Mouse (Mus musculus) layer of hippocampus, adult 11-12 months (tissue): ENCODE results near the gene Edil3.
"Not testable (repeated sequence)": the region's sequence is repeated elsewhere in the genome, so short reads cannot be mapped to it uniquely, and the experiment has no call there.

Experiments used
- DNase-seq: peaks from one replicate; pipeline ENCODE4 v3.0.0; 2022; ENCODE audit warnings: low spot score

Edil3 gene

GRCm38 (mm10) chr13:88972355-88972754, 151.1 kb downstream of the Edil3 start:
- DNase-seq: no peak

- DNase-seq: no peak
Observed at GRCm38 (mm10) chr13:89007696-89008427, 186.6 kb downstream of the Edil3 start.

DNA sequence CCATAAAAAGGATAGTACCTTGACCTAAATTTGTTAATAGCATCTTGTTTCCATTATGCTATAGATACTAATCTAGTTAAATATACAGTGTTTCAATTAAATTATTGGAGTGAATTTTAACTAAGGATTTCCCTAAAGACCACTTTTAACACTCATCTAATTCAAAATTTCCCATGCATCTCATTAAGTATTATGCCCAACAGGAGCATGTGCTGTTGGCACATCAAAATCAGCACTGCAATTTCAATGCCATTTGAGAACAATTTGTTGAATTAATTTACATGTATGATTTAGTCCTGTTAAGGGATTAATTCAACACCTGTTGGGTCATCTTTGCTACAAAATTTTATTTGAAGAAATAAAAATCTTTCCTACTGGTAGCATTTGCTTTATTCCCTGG, 191.2 kb downstream of the Edil3 start:
- DNase-seq: no peak

DNA sequence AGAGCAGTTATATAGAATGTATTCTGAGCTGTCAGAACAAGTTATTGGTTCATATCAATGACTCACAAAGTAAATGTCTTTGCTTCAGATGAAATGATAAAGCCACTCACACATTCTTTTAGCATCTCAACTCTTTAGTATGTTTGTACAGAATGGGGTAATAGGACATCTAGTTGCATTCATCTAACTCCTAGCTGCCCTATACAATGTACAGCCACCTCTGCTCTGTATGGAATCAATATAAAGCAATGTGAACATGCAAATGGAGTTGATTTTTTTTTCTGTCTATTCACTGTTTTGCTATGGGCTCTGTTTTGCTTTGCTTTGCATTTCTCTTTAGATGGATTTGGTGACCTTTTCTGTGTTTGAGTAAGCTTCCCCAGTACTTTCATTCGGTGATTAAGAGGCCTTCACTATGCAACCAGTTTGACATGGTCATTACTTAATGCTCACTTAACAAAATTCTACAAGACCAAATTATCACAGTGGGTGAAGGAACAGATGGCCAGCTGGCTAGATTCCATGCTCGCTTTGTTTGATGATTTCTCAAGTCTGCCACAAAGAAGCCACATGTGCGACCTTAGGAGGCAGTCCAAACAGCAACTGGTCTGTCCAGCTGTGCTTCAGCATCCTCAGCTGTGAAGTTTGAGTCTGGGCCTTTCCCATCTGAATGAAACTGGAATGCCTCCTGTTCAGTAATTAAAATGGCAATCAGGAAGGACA, 208.7 kb downstream of the Edil3 start:
- DNase-seq: peak; percentile 20

- no peak for DNase-seq
Observed at GRCm38 (mm10) chr13:89035711-89036110, 214.4 kb downstream of the Edil3 start.

- no peak for DNase-seq
Observed at GRCm38 (mm10) chr13:89041495-89041894, 220.2 kb downstream of the Edil3 start.

DNA sequence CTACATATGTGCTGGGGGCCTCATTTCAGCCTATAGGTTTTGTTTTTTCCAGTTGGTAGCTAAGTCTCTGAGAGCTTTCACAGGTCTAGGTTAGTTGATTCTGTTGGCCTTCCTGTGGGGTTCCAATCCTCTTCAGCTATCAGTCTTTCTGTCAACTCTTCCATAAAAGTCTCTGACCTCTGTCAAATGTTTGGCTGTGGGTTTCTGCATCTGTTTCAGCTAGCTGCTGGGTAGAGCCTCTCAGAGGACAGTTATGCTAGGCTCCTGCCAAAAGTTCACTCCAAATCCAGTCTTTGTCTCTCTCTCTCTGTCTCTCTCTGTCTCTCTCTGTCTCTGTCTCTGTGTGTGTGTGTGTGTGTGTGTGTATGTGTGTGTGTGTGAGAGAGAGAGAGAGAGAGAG, 248.9 kb downstream of the Edil3 start:
- not testable (repeated sequence) for DNase-seq

- no peak for DNase-seq
Observed at GRCm38 (mm10) chr13:89076212-89076611, 254.9 kb downstream of the Edil3 start.

GRCm38 (mm10) chr13:89105889-89106288, 284.6 kb downstream of the Edil3 start:
- no peak for DNase-seq

- DNase-seq: no peak
Observed at GRCm38 (mm10) chr13:89117551-89117950, 296.3 kb downstream of the Edil3 start.

GRCm38 (mm10) chr13:89119809-89120208, 298.5 kb downstream of the Edil3 start:
- no peak for DNase-seq

DNA sequence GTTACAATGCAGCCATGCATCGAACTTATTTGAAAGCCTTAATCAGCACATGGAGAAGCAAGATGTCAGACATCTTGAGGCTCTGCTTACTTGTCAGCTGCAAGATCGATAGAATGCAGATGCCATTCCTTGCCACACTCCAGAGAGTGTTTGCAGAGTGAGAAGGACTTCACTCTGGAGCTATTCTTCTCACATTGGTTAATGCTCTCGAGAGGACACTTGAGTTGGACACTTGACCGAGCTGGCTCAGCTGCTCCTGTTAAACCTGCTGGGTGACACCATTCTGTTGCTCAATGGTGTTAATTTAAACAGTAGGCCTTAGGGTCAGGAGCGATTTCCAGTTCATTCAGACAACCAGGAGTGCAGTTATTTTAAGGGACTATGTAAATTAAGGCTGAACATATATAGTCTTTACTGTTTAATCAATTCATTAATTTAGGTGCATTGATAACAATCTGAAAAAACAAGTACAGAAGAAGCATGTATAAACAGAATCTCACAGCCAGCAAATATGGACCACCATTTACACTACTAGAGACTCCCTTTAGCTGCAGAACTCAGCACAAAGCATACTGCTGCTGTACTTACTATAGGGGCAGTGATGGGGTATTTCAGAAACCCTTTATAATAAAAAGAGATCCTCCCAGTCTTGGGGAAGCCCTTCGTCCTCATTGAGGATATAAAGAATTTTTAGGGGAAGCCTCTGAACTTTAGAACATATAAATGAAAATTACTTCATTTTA, 301.4 kb downstream of the Edil3 start:
- DNase-seq: no peak

DNA sequence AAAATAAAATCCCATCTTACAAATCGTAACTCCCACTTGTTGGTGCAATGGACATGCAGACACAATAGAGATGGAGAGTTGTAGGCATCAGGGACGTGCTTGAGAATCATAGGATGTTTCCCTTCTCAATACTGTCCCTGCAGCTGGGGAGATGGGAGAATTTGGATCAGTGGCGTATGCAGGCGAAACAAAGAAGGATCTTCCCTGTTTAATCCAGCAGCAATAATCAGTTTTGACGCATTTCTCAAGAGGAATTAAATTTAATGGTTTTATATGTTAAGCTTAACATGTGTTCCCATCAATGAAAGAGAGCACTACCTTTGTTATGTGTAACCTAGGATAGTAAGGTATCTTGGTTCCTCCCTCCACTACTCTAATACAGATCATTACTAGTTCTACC, 302.1 kb downstream of the Edil3 start:
- no peak for DNase-seq

DNA sequence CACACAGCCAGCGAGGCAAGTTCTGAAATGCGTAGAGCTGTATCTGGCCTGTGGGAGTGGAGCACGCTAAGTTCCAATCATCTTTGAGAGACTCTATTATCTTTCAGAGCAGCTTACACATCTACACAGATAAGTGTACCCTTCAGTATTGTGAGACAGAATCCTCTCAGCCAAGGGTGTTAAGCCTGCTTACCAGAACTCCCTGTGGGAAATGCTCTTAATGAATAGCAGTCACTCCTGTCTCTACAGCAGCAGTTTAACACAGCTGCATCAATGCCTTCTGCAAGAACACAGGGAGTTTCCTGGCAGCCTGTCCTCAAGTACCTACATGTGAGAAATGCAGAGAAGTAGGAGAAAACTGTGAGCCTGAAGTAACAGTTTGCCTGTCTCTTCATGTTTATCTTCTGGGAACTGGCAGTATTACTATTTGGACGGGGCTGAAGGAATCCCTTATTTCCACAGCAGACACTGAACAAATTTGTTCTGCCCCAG, 324.8 kb downstream of the Edil3 start:
- DNase-seq: peak; percentile 15

DNA sequence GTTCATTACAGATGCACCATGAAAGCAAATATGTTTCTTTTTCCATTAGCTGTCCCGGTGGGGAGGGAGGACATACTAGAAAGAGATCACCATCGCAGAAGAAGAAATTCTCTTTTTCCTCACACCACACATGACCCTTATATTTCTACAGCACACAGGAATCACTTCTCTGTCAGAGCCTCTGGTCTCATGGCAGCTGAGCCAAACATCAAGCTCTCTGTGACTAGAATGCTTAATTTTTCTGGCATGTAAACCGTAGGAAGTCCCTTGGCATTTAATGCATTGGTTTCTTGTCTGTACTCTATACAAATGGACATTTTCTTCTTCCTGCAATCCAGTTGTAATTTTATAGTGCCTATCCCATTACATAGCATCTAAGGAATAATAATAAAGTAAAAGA, 330.6 kb downstream of the Edil3 start:
- no peak for DNase-seq

GRCm38 (mm10) chr13:89167960-89168359, 346.7 kb downstream of the Edil3 start:
- DNase-seq: no peak

GRCm38 (mm10) chr13:89170040-89170439, 348.8 kb downstream of the Edil3 start:
- DNase-seq: no peak

GRCm38 (mm10) chr13:89175154-89175553, 353.9 kb downstream of the Edil3 start:
- DNase-seq: no peak

- DNase-seq: no peak
Observed at GRCm38 (mm10) chr13:89189051-89189450, 367.8 kb downstream of the Edil3 start.

DNA sequence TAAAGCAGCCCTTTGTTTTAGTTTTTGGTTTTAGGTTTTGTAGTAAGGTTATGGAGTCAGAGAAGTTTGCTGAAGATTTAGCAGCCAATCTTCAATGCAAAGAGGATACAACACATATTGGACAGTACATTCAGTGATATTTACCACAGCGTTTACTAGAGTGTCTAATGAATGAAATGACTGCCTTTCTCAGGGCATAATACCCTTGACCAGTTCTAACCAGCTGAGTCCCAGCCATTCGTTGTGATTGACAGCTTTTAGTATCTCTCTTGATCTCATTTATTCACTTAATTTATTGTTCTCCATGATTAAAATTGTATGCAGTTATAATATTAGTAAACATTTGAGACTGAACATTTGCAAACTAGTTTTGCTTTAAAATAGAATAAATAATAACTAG, 375.7 kb downstream of the Edil3 start:
- DNase-seq: no peak

DNA sequence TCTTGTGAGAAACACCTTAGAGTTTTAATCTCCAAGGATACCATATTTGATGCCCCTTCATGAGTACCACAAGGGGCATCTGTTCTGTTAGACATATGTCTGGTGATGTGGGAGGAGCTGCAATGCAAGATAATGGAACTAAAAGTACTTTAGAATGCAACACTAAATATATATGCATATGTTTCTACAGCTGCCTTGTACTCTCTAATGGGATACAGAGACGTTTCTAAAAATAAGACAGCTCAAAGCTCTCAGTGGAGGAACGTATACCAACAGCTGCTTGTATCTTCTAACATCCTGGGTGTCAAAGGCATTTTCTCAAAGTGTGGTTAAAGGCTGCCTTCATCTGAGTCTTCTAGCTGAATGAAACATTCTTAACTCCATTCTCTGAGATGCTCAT, 378.0 kb downstream of the Edil3 start:
- no peak for DNase-seq

DNA sequence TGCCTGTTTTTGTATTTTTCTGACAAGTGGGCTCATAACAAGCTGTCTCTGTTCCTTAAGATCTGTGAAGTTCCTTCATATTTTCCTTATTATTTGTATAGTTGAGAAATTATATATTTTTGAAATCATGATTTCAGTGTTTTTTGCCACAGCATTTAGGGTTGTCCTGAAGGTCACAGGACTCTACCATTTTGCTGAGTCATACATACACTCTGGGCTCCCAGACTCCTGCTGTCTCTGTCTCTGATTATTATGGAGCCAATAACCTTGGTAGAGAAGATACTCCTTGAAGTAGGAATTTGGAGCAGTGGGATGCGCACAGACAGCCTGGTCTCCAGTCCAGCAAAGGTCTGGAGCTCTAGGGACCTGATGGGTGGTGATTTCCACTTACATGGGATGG, 416.8 kb downstream of the Edil3 start:
- no peak for DNase-seq
